Mouse (Mus musculus) megakaryocyte, embryonic 14.5 days (primary cell): ENCODE measurements at regions not wholly inside any gene's neighbourhood (a gene's known extent, or its start where the extent isn't known, plus 50 kb on each side); places are given as distances from the start of the nearest gene placed in this dataset.

Experiments used
- FLI1 ChIP-seq: IDR thresholded peaks from 2 replicates; pipeline ENCODE4 v1.6.1; 2012; ENCODE audit warnings: low read length, inconsistent platforms, mixed read lengths
- GATA1 ChIP-seq: IDR thresholded peaks from 3 replicates; pipeline ENCODE4 v1.6.1; 2012; ENCODE audit warnings: mixed read lengths, low read length, inconsistent platforms, borderline replicate concordance

GRCm38 (mm10) chr7:71414756-71415155 is 63.5 kb upstream of the Gm10295 start:
- TF ChIP-seq GATA1 (no peak), FLI1 (no peak)
